Mouse (Mus musculus): Measurements from ENCODE around the gene Nradd.

Gene Nradd

DNA sequence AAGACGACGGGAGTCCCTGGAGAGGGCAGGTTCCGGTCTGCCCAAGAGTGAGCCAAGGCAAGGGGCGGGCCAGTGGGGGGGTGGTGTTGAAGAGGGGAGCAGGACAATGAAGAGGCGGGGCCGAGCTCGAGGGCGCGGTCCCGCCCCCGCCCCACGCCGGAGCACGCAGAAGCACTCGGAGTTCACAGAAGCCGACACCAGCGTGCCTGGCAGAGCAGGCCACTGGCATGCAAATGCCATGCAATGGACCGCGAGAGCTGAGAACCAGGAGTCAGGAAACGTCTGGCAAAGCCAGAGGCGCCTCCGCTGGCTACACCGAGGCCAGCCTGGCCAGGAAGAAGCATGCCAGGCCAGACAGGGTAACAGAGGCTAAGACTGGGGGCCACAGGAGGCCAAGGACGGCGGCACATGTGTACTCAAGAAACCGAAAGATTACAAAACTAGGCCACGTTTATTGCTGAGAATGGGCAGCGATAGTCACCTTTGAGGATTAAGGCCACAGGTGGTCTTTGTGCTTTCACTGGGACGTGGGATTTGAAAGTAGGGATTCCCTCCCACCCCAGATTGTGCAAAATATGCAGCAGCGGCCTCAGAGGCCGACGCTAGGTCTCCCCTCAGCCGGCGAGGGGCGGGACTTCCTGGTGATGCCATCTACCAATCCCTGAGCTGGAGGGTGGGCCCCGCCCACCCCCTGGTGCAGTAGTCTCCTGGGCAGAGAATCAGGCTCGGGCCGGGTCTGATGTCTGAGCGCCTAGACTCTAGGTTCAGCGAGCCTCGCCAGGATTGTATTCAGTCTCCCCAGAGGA, at the start of gene Nradd:
Nradd (minus strand) TSS at position 92 of the 806 bp plus-strand sequence.
- DNase-seq (ENCODE audit: low read depth) = no peak

DNA sequence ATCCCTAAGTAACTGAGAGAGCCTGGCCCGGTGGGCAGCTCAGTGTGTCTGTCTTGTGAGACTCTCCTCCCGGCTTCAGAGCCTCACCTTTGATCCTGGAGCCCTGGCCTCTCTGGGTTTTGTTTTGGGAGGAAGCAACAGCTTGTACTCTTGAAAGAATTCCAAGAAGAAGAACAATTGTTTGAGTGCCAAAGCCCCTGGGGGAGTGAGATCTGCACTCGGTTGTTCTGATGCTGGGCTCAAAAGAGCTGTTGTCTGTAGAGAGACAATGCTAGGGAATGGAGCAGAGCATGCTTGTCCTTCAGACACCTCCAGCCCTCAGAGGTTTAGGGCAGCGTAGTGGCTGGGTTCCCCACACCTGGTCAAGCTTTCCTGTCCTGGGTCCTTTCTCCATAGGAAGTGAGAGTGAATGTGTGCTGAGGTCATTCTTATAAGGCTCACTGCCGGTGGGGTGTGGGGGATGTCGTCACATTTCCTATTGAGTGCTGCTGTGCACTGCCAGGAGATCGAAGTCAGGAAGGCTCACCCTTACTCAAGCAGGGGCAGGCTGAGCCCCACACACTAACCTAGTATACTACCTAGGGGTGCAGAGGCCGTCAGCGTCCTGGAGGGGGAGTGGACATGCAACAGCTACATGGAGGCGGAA, 49.0 kb upstream of the Nradd start:
- peak; percentile 66 for DNase-seq (ENCODE audit: low read depth)

DNA sequence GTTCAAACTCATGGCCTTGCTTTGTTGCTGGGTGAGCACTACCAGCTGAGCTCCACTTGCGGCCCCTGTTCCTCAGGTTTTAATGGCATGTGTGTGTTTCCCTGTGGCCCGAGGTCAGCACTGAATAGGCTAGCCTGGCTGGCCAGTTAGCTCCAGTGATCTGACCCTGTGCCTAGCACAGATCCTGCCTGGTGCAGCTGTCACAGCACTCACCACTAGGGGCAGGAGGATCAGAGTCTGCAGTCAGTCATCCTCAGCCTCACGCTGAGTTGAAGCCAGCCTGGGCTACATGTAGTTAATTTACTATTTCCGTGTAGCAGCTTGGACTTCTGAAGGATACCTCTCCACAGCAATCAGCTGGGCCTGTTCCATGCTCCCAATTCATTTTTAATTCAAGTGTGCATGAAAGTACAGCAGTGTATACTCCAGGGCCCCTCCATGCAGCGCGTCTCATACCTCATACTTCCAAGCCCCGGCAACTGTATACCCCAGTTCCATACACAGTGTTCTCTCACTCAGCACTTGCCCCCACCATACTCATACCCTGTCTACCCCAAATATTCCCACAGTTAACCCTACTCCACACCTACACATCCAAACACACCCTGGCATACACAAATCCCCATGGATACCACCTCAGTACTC, 48.3 kb upstream of the Nradd start:
- DNase-seq (ENCODE audit: low read depth) = peak; percentile 62

DNA sequence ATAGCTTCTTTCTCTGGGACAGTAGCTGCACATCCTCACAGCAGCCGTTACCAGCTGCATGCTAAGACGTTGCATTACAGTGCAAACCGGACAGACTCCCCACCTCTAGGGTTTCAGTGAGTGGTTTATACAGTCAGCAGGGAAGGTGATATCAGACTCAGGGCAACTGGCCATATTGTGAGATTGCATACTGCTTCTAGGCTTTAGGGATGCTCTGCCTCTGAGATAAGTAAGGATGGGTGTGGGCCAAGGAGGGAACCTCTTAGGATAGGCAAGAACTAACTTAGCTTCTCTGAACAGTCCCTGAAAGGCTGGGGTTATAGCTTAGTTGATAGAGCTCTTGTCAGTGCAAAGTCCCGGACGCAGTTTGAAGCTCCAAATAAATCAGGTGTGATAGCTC, 45.5 kb upstream of the Nradd start:
- DNase-seq (ENCODE audit: low read depth) = no peak

DNA sequence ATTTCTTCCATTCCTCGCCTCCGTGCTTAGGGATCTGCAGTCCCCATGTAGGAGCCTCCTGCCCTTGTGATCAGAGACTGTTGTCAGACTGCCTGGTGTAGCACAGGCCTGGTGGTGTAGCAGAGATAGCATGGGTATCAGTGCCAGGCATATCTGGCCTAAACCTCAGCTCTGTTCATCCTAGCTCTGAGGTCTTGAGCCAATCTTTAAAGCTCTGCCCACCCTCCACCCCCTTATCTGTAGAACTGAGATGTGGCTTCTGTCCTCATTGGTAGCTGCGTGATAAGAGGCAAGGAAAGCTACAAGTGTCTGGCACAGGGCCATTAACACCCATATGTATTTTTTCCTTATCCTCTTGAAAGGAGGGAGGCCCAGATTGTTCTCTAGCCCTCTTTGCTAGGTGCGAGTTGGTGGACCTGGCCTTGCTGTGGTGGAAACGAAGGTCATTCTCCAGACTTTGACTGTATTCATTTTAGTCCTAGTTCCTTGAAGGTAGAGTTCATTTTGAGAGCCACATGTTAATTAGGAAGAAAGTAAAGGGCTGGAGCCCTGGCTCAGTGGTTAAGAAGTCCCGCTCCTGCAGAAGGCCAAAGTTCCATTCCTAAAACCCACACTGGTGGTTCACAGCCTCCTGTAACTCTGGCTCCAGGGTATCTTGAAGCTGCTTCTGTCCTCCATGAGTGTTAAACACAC, 44.5 kb upstream of the Nradd start:
- DNase-seq (ENCODE audit: low read depth) = peak; percentile 94

DNA sequence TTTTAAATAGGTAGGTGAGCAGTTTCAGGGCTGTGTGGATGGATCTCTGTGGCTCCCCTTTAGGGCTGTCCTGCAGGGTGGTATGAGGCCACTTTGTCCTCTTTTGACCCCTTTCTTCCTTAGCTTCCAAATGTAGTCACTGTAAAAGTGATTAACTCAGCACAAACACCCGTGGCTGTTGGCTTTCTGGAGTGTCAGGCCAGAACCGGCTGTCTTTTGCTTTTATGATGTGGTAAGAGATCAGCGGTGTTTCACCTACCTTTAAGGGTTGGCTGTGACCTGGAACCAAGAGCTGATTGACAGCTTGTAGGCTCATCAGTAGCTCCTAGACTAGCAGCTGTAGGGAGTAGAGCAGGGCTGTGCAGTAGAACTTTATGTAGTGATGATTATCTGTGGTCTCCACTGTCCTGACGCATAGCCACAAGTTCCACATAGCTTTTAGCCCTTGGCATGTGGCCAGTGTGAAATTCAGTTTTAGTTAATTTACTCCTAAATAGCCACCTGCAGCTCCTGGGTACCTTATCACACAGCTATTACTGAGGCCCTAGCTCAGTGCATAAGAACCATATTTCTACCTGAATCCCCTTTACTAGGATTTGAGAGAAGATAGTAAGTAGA, 43.1 kb upstream of the Nradd start:
- peak; percentile 89 for DNase-seq (ENCODE audit: low read depth)

DNA sequence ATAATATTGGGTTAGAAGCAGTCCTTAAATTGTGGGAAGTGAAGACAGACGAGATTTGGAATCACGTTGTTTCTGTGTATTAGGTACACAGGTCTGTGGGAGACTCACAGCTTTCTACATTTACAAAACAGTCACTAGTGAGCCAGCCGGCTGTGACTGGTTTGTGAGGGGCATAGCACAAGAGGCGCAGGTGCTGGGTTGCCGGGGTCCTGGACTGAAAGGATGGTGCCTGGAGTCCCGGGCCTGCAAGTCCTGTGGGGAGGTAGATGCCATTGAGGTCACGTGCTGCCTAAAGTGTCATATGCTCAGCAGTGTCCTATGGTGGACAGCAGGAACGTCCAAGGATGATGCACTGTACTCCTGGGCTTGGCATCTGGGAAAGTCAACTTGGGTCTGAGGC, 42.1 kb upstream of the Nradd start:
- no peak for DNase-seq (ENCODE audit: low read depth)

DNA sequence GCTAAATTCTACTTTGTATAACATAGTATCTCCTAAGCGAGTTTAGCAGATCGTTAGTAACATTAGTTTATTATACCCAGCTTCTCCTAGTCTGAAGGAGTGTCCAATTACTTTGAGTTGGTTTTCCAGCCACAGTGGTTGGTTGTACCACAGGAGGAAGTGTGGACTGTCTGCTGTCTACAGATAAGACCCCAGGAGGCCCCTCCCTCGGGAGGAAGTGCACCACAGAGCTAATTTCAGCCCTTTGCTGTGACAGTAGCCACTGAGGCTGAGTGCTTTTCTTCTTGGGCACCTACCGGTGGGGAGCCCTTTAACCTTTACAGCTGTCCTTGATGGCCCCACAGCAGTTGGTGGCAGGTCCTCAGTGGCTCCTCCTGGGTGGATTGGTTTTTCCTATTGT, 41.7 kb upstream of the Nradd start:
- peak; percentile 98 for DNase-seq (ENCODE audit: low read depth)

DNA sequence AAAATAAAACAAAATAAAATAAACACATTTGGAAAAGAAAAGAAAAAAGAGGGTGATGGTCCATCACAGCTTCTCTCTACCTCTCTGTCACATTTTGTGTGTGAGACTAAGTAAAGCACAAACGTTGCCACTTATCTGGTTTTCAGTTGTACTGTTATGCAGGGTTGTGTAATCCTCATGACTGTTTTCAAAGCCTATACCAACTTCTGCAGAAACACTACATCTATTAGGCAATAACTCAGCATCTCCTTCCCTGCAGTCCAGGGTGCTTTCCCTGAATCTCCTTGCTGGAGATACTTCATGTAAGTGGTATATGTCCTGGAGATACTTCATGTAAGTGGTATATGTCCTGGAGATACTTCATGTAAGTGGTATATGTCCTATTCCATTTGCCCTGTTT, 38.6 kb upstream of the Nradd start:
- peak; percentile 73 for DNase-seq (ENCODE audit: low read depth)

DNA sequence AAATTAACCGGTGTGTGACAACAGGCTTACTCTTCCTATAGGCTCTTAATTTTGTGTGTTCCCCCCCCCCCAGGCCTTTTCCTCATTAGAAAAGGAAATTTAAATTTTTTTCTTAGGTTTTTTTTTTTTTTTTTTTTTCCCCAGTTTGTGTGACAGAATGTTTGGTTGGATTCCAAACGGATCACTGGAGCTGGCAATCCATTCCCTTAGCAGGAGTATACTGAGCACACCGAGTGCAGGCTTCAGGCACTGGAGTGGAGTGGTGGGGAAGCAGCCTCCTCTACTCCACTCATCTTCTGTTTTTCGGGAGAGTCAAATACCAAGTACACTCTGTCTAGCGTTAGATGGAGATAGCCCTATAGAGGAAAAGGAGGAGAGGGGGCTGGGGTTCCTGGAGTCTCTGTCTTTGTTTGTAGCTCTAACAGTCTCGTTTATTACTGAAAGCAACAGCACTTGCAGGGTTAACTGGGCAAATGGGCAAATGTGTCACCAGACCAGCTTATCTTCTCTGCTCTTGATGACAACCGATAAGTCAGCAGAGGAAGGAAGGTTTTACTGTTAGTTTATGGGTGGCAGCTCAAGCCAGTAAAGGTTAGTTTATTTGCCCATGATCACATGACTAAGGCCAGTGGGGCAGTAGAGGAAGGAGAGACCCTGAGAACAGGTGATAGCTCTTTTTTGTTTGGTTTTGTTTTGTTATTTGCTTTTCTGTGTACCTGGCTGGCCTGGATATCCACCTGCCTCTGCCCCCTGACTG, 36.8 kb upstream of the Nradd start:
- peak; percentile 83 for DNase-seq (ENCODE audit: low read depth)

DNA sequence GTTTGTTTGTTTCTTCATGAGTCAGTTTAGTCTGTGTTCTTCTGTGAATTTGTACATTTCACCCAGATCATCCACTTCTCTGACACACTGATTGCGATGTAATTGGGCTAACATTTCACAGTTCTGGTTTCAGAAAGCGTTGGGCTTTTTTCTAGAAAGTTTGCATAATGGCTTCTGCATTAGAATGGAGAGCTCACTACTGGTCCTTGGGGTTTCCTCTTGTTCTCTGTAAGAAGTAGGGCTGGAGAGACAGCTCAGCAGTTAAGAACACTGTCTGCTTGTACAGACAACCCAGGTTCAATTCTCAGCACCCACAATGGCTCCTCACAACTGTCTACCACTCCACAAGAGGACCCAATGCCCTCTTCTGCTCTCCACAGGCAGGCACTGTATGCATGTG, 36.0 kb upstream of the Nradd start:
- DNase-seq (ENCODE audit: low read depth) = no peak

DNA sequence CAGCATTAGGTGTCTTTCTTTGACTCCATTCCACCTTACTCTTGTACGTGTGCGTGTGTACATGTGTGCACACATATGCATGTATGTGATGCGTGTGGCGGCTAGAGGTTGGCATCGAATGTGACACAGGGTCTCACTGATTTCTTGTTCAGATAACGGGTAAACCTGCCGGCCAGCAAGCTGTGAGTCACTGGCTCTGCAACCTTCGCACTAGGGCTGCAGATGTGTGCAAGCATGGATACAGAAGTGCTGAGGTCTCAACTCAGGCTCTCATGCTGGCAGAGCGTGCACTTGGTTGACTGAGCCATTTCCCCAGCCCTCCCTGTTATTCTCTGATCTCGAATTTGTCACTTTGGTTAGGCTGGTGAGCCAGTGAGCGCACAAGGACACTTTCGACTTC, 35.3 kb upstream of the Nradd start:
- peak; percentile 82 for DNase-seq (ENCODE audit: low read depth)

DNA sequence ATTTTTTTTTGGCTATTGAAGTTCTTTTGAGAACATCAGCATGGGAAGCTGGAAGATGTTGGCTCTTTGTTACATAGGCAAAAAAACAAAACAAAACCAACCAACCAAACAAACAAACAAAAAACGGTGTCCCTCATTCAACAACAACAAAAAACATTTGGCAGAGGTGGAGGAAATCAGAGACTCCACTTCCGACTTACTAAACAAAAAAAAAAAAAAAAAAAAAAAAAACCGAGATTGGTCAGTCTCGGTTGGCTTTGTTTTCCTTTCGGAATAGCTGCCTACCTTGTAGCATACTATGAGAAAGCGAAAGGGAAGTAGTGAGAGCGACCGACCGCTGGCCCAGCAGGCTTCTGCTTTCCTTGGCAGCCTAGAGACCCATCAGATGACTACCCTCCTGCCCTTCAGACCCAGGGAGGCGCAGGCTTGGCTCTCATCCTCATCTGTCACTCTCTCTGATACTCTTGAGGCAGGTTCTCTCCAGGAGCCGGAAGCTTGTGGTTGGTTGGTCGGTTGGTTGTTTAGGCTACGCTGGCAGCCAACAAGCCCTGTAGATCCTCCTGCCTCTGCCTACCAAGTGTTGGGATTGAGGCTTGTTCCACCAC, 33.3 kb upstream of the Nradd start:
- peak; percentile 93 for DNase-seq (ENCODE audit: low read depth)

DNA sequence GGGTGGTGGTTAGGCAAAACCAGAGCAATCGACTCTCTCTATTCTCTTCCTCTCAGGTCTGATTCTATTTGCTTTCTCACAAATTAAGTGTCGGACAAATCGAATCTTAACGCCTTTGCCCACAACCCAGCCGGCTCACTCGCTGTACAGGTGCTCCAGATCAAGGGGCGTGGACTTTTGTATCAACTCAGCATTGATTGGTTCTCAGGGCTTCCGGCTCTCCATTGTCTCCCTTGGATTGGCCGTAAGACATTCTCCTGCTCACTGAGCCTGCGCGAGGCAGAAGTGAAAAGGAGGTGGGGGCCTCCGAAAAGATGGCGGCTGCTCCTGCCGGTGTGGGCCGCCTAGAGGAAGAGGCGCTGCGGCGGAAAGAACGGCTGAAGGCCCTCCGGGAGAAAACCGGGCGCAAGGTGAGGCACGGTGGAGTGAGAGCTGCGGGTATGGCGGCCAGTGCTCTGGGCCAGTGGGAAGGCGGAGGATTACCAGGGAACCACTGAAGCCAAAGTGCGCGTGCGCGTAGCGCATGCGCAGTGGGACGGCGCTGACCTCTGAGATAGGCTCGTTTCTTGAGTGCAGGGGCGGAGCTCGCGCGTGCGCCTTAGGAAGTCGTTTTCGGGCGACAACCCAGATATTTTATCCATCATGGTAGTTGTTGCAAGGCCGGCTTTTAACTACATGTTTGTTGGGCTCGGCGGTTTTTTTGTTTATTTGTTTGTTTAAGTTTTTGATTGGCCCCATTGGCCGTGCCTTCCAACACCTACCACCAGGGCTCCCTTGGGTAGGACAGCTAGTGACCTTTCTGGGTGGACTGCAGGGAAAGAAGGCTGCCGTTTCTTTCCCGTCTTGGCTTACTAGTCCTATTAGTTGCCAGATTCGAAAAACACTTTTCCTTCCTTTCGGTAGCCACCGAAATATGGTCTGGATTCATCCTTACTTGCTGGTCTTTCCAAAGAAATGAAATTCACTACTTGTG, 32.3 kb upstream of the Nradd start, which contains the start of gene Ccdc12:
Ccdc12 (plus strand) TSS at position 255 of the 973 bp plus-strand sequence.
- DNase-seq (ENCODE audit: low read depth) = peak; percentile 99

DNA sequence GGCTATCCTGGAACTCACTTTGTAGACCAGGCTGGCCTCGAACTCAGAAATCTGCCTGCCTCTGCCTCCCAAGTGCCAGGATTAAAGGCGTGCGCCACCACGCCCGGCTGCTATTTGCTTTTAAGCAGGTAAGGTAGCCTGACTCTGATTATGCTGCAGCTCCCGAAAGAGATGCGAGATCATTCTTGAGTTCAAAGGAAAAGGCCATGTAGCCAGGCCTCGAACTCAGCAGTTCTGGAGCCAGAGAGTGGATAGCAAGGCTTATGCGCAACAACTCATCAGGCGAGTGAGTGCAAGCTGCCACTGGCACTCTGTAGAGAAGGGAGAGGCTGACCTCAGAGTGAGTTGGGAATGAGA, 31.4 kb upstream of the Nradd start:
- no peak for DNase-seq (ENCODE audit: low read depth)

DNA sequence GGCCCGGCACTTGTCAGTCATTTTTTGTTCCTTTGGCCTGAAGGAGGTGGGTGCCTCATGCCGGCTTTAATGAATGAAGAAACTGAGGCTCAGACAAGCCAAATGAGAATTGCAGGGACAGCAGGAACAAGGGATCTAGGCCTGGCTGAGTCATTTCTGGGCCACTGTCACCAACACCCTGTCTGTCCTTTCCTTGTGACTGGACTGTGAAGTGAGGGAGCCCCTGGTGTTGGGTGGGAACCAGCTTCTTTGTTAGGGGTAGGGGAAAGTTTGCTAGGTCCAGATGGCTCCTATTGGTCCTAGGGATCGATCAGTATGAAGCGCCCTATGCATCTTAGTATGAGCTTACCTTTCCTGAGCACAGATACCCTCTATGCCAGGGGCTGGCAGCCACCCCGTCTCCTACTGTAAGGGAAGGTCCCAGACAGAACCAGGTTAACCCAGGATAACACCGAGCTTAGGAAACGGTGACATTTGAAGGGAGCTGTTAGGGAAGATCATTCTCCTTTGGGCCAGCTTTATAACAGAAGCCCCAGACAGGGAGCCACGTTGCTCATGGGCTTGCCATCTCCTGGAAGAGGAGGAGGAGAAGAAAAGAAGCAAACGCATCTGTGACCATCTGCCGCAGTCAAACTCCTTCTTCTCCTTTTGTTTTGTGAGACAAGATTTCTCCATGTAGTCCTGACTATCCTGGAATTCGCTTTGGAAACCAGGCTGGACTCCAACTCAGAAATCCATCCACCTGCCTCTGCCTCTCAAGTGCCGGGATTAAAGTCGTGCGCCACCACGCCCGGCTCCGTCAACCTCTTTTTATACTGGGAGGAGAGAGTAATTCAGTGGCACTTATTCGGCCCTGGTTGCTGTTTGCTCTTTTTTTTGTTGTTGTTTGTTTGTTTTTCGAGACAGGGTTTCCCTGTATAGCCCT, 30.7 kb upstream of the Nradd start:
- no peak for DNase-seq (ENCODE audit: low read depth)

DNA sequence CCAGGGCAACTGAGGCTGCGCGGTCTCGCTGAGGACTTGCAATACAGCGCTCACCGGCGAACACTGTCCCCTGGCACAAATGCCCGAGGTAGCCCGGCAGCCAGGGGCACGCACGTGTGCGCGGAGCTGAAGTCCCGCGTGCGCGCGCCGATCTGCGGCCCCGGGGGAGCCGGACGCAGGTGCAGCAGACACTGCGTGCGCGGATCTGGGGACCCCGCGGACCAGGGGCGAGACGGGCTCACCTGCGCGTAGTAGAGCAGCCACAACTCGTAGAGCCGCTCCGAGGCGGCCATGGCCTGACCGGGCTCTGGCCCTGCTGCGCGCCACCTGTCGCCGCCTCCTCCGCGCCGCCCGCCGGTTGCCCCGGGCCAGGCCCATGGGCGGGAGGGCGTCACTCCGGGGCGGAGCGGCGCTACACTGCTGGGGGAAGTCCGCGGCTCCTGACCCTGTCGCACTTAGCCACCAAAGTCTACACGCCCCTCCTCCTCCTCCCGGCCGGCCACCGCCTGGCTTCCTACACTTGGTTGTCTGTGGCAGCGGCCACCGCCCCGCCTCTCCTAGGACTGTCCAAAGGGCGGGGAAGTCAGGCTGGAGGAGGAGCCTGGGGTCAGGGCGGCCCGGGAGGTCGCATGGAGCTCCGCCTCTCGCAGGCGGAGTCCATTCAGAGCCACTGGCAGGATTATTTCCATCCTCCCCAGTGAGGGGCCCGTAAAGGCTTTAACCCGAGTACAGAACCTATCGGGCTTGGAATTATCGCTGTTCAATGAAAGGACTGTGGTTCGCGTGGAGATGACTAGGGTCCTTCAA, 29.6 kb upstream of the Nradd start, which contains the start of gene Nbeal2:
Nbeal2 (minus strand) TSS at position 507 of the 807 bp plus-strand sequence.
- DNase-seq (ENCODE audit: low read depth) = peak; percentile 98
